Mouse (Mus musculus) adrenal gland, postnatal 0 days (tissue): ENCODE results near the gene Opa1. TPM values are rescaled to one million over a fixed set of nuclear protein-coding genes. Genes with fewer than 3 reads are reported as not detected.

Source experiments
- polyA plus RNA-seq: library from polyadenylated mRNA; unstranded; fragments of >200 nt; fragmentation: Nextera tagmentation; extraction: Ambion mirVana; gene quantifications from 2 replicates; pipeline ENCODE4 v1.2.1, GENCODE M21; 2015

Opa1 gene
- polyA plus RNA-seq, result 16.2 and 27.5 TPM in 2 replicates

GRCm38 (mm10) chr16:29579167-29579786, at the start of gene Opa1:
Opa1 (plus strand) TSS chr16:29579334.

GRCm38 (mm10) chr16:29544829-29545228, 34.3 kb upstream of the Opa1 start, which contains the start of gene Atp13a4:
Atp13a4 (minus strand) TSS chr16:29544864.

Other genes starting within 250 kb of the Opa1 start
- 0.05 TPM in 1 of 2 replicates, not detected in the other for gene Atp13a5, start 200.6 kb upstream of the Opa1 start, polyA plus RNA-seq
- not detected in 2 replicates for gene Atp13a4, start 34.5 kb upstream of the Opa1 start, polyA plus RNA-seq